Mouse (Mus musculus): Measurements from ENCODE around the gene Taco1.

- no peak for TF ChIP-seq MAFK (IDR thresholded peaks at IDR 0.05; ENCODE audit: insufficient read depth, low read depth, low read length)
- no peak for TF ChIP-seq ZNF384 (IDR thresholded peaks at IDR 0.05; ENCODE audit: low read depth, low read length)
- no peak for TF ChIP-seq ZC3H11A (IDR thresholded peaks at IDR 0.05; ENCODE audit: borderline replicate concordance, low read depth, low read length)
- TF ChIP-seq HCFC1 (IDR thresholded peaks at IDR 0.05; ENCODE audit: borderline replicate concordance, insufficient read depth, low read length): no peak
- no peak for TF ChIP-seq CHD2 (IDR thresholded peaks at IDR 0.05; ENCODE audit: low read depth, low read length)
These were observed 45.7 kb upstream of the Taco1 start for GRCm38 (mm10) chr11:106020051-106020763.
